Mouse (Mus musculus) v-Abl transformed pro-B cells (cell line): Measurements from ENCODE around the gene Slc4a1.

ENCODE experiments used
- in situ Hi-C, 2 experiments: fragments of 400-800 bp; cut with MboI; formaldehyde crosslinking; loops; one replicate each; pipeline ENCODE4 v1.15.1; 2025; ENCODE audit not compliant: unreplicated experiment in 2 of 2

The Slc4a1 gene

GRCm38 (mm10) chr11:102377186-102377585, 11.2 kb upstream of the Slc4a1 start:
- in situ Hi-C loops = no loop called here

DNA sequence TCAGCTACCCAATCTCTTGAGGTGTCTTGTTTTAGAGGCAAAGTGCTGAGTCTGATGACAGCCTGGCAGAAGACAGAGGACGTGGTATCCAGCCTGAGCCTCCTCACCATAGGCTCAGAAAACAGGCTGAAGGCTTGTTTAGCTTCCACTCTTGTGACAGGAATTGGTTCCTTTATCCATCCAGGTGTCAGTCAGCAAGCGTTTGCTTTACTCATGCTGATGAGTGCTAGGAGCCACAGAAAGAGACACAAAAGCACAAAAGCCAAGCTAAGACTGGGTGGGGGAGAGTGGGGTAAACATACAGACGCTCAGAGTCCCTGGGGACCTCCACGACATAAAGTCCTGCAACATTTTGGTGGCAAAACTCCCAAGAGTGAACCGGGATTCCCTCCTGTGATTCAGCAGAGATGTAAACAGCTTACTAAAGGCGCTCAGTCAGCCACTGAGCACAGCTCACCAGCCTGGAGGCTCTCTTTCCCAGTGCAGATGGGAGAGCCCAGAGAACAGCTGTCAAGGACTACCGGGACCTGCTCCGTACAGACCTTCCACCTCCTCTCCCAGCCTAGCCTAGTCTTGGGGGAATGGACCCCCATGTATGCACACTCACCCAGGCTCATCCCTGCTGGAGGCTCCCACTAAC, 10.3 kb upstream of the Slc4a1 start:
- in situ Hi-C loops = no loop called here

- in situ Hi-C loops = no loop called here
Measured at GRCm38 (mm10) chr11:102375196-102376173, 9.5 kb upstream of the Slc4a1 start.

DNA sequence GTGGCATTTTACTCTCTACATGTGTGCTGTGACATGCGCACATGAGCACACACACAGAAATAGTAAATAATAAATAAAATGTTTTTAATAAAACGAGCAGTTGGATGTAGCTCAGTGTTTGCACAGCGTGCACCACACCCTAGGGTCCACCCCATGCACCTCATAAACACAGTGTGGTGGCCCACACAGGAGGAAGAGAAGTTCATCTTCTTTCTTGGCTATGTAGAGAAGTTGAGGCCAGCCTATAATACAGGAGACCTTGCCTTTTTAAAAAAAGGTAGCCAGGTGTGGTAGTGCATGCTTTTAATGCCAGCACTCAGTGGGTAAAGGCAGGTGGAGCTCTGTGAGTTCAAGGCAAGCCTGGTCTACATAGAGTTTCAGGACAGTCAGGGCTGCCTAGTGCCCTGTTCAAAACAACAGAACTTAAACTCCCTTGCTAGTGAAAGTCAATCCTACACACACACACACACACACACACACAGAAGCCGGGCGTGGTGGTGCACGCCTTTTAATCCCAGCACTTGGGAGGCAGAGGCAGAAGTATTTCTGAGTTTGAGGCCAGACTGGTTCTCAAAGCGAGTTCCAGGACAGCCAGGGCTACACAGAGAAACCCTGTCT, 8.2 kb upstream of the Slc4a1 start:
- in situ Hi-C loops = no loop called here

DNA sequence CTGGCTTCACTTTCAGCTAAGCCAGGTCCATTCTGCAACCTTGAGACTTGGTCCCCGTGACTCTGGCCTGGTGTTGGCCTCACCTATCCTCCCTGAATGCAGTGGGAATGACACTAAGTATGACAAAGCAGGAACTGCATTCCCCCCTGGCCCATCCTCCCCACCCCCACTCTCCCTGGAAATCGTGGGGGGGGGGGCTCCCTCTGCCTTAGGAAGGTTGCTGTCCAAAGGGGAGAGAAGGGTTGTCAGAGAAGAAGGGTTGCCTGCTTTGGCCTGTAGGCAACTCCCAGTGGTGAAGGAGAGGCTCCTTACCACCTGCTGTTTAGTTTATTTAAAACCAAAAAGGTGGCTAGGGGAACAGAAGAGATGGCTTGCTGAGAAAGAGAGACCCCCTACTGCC, 7.6 kb upstream of the Slc4a1 start:
- in situ Hi-C loops = no loop called here

DNA sequence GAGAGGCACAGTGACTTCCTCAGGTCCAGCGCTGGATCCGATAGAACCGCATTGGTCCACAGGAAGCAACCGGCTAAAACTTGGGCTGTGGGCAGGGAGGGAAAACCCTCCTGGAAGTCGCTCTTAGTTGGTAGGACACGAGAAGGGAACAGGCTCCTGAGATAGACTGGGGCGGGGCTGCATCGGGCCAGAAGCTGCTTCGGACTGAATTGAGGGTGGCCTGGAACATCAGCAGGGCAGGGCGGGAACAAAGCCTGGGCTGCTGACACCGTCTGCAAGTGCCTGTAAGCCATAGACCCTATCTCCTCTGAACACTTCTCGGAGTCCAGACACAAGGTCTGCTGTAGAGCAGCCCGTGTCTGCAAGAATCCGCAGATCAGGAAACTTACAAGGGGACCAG, 6.9 kb upstream of the Slc4a1 start:
- in situ Hi-C loops = no loop called here

DNA sequence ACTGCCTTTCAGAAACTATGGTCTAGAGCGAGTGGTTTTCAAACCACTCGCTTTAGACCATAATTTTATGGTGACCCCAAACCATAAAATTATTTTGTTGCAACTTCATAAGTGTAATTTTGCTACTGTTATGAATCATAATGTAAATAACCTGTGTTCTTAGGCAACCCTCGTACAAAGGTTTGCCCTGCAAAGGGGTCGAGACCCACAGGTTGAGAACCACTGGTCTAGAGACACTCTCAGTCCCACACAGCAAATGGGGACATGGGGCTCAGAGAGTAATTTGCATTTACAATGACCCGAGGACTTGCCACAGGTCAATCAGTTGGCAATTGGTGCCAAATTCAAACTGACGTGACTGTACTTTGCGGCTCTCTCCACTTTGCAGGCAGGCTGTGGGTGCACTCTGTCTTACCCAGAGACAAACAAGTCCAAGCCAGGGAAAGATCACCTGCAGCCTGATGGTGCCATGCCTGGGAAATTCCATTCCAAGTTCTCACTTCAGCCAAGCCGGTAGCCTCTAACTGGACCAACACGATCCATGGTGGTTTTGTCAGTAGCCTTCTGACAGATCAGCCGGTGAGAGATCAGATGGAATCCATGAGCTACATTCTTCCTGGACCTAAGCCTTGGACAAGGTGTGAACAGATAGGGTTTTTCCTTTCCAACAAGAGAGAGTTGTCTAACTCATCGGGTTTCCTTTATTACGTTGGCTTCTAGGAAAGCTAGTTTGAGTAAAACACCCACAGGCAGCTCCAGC, 6.1 kb upstream of the Slc4a1 start:
- in situ Hi-C loops = no loop called here

DNA sequence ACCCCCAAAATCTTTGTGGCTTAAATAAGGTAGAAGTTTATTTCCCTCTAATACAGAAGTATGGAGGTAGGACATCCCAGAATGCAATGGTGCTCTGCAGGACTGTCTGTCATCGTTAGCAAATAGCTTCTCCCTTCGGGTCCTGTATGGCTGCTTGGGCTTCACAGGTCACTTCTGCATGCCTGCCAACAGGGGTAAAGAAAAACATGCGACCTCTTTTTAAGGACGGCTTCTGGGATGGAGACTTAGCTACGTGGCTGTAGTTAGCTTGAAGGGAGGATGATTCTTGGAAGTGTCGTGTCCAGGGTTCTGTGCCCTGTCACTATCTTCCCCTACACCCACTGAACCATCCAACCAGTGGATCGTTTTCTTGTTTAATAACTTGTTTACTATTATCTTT, 4.3 kb upstream of the Slc4a1 start:
- in situ Hi-C loops = no loop called here

GRCm38 (mm10) chr11:102369263-102369662, 3.3 kb upstream of the Slc4a1 start:
- in situ Hi-C loops = loop anchor here in 1 of 2 experiments (5.0 kb wide), 1 partner anchor 42 kb away; no protein-coding TSS in a partner anchor

DNA sequence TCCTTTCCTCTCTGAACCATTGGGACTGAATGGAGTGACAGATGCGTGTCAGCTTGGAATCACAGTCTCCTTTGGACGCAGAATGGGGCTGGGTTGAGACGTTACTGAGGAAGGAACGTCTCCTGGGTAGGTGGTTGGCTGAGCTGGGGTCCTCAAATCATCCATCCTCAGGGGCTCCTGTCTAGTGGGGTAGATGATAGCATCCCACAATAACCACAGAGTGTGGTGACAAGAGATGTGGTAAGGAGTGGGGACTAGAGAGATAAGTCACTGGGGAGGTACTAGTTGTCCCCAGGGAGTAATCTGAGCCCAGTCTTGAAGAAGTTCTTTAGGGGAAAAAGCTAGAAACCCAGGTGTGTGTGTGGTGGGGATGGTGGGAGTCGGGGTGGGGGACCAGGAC, 2.3 kb upstream of the Slc4a1 start:
- in situ Hi-C loops = loop anchor here in 1 of 2 experiments (5.0 kb wide), 1 partner anchor 41 kb away; no protein-coding TSS in a partner anchor

GRCm38 (mm10) chr11:102367504-102368280, 1.7 kb upstream of the Slc4a1 start:
- in situ Hi-C loops = loop anchor here in 1 of 2 experiments (5.0 kb wide), 1 partner anchor 40 kb away; no protein-coding TSS in a partner anchor

DNA sequence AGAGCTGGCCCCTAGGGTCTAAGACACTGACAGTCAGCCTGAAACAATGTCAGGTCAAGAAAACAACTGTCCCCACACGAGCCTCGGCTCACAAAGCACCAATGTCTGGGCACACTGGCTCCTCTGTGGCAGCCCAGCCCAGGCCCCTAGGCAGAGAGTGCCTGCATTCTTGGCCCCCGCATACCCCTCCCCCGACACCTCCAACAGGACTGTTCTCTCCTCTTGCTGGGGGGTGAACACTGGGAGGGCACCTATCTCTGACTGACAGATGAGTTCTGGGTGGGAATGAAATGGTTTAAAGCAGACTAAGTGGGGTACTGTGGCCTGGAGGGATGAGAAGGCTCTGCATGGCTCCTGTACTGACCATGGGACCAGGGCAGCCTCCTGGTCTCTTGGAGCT, 304 bp downstream of the Slc4a1 start:
- in situ Hi-C loops = loop anchor here in 1 of 2 experiments (5.0 kb wide), 1 partner anchor 38 kb away; no protein-coding TSS in a partner anchor

DNA sequence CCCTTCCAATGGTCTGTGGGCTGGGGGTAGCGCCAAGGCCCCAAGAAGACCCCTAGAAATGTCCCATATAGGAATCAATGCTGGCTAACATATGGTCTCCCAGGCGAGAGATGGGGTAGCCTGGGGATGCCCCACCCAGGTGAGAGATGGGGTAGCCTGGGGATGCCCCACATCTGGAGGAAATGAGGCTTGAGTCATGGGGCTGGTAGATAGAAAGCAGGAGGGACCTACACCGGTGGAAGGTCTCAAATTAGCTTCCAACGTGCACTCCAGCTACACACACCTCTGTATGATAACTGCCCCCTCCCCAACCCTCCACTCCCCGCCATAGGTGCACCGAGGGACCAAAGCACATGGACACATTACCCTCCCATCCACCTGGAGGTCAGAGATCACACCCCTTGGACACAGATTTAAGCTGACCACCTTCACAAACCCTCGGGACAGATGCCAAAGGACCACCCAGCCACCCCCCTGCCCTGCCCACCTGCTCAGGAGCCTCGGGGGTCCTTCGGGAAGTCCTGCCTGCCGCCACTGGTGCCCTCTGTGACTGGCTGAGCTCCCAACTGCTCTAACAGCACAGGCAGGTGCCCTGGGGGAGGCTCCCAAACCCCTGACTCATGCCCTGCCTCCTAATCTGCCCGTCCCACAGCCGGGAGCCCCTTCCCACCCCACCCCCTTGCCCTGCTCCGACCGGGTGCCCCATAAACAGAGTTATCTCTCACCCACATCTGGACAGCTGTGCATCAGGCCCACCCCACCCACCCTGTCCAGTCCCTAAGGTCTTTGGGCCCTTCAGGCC, 1.2 kb downstream of the Slc4a1 start:
- in situ Hi-C loops = loop anchor here in 1 of 2 experiments (5.0 kb wide), 1 partner anchor 37 kb away; no protein-coding TSS in a partner anchor

GRCm38 (mm10) chr11:102363623-102364022, 2.4 kb downstream of the Slc4a1 start:
- in situ Hi-C loops = no loop called here

GRCm38 (mm10) chr11:102361776-102362495, 4.1 kb downstream of the Slc4a1 start:
- in situ Hi-C loops = no loop called here

GRCm38 (mm10) chr11:102358365-102358764, 7.6 kb downstream of the Slc4a1 start:
- in situ Hi-C loops = no loop called here

DNA sequence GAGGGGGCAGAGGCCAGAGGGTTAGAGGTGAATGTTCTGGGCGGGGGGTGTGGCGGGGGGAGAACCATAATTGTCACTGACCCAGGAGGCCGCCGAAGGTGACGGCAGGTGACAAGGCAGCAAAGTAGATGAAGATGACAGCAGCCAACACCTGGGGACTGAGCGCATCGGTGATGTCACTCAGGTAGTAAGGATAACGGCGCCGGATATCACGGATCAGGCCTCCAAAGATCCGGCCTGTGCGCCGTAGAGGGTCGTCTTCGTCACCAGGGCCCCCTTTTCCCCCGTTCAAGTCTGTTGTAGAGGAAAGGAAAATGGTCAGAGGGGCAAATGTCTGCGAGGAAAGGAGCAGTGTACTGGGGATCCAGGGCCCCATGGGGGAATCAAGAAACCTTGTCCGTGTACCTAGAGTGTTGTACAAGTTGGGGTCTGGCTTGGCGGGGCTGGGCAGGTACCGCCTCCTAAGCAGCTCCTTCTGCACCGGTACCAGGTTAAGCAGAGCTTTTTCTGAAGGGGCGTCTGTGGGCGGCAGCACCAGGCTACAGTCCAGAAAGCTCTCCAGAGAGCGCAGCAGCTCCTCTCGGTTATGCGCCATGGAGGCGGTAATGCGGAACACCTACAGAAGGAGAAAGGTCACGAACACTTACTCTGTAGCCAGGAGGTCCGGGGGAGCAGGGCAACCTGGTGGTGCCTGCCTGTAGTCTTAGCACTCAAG, 9.2 kb downstream of the Slc4a1 start:
- in situ Hi-C loops = no loop called here
